Mouse (Mus musculus) liver, postnatal 0 days (tissue): Measurements from ENCODE around the gene Gm28557. TPM values are rescaled to one million over a fixed set of nuclear protein-coding genes. Genes with fewer than 3 reads are reported as not detected.

Experiments used
- ATAC-seq: fragments of 200-750 bp; cut with Nextera tagmentation; 2 replicates; pipeline ENCODE4 v1.8.0; 2017; ENCODE audit warnings: mild to moderate bottlenecking, moderate library complexity
- DNase-seq: peaks from one replicate; pipeline ENCODE4 v3.0.0-alpha.2; 2016
- H3K27ac ChIP-seq: fragments of 300-500 bp; sonication (generic); 2 replicates; pipeline ENCODE4 v1.5.1; 2014; ENCODE audit warnings: antibody characterized with exemption, moderate library complexity, mild to moderate bottlenecking, low read depth
- H3K27me3 ChIP-seq: fragments of 300-500 bp; sonication (generic); 2 replicates; pipeline ENCODE4 v1.6.1; 2014; ENCODE audit warnings: low read length, control low read depth, mixed read lengths; ENCODE audit not compliant: insufficient read depth
- H3K36me3 ChIP-seq: fragments of 300-500 bp; sonication (generic); replicated peaks from 2 replicates; pipeline ENCODE4 v1.6.1; 2014; ENCODE audit warnings: mild to moderate bottlenecking, control low read depth, low read length, moderate library complexity, mixed read lengths; ENCODE audit not compliant: insufficient read depth
- H3K4me1 ChIP-seq: fragments of 300-500 bp; sonication (generic); 2 replicates; pipeline ENCODE4 v1.6.1; 2014; ENCODE audit warnings: antibody characterized with exemption, mild to moderate bottlenecking, control low read depth; ENCODE audit not compliant: insufficient read depth
- H3K4me2 ChIP-seq: fragments of 300-500 bp; sonication (generic); 2 replicates; pipeline ENCODE4 v1.6.1; 2014; ENCODE audit warnings: low read depth, mild to moderate bottlenecking, low read length, moderate library complexity, mixed read lengths
- H3K4me3 ChIP-seq: fragments of 300-500 bp; sonication (generic); 2 replicates; pipeline ENCODE4 v1.5.1; 2014; ENCODE audit warnings: low read depth, low read length
- H3K9ac ChIP-seq: fragments of 300-500 bp; sonication (generic); replicated peaks from 2 replicates; pipeline ENCODE4 v1.6.1; 2014; ENCODE audit warnings: mild to moderate bottlenecking, moderate library complexity
- H3K9me3 ChIP-seq: fragments of 300-500 bp; sonication (generic); 2 replicates; pipeline ENCODE4 v1.6.1; 2016; ENCODE audit warnings: mild to moderate bottlenecking, control low read depth, low read length, mixed read lengths
- CTCF ChIP-seq: sonication (generic); IDR thresholded peaks from 2 replicates; pipeline ENCODE4 v1.5.1; 2016; ENCODE audit warnings: antibody characterized with exemption, low read depth
- EP300 ChIP-seq: IDR thresholded peaks from 2 replicates; pipeline ENCODE4 v1.6.1; 2016; ENCODE audit warnings: antibody characterized with exemption, low read depth, mild to moderate bottlenecking
- WGBS: fragments of 180-500 bp; shearing (Covaris S2); extraction: QIAGEN DNeasy Blood & Tissue Kit; methylation state at CpG from one replicate; pipeline ENCODE4 v1.1.7; 2014; ENCODE audit not compliant: insufficient replicate concordance; 5-methylcytosine and 5-hydroxymethylcytosine counted together
- polyA plus RNA-seq: library from polyadenylated mRNA; unstranded; fragments of >200 nt; fragmentation: Nextera tagmentation; extraction: Ambion mirVana; gene quantifications from 2 replicates; pipeline ENCODE4 v1.2.1, GENCODE M21; 2015

Gm28557 gene
- polyA plus RNA-seq, 1 experiment from 2014 or later, result 2.2 TPM

GRCm38 (mm10) chr13:67060161-67060785 is 48.1 kb downstream of the Gm28557 start:
- DNase-seq (no peak), ATAC-seq (peak; percentile 30)
- H3K9me3 ChIP-seq, result no peaks in the 10 kb centered on the region
- peak overlapping the region; percentile 83 for H3K4me3 ChIP-seq
- H3K9ac ChIP-seq, result peak overlapping the region; percentile 70
- TF ChIP-seq CTCF (no peak), EP300 (no peak)
- WGBS, result 6% methylated on average over 12 of the region's 12 CpGs
- H3K36me3 ChIP-seq, result no peaks in the 10 kb centered on the region
- H3K4me2 ChIP-seq, result peak overlapping the region; percentile 90
- H3K27me3 ChIP-seq, result no peaks in the 10 kb centered on the region
- peak overlapping the region; percentile 90 for H3K27ac ChIP-seq
- H3K4me1 ChIP-seq, result peaks cover 5% of the 10 kb centered on the region; the same call in 1 of the 2 replicates

Other genes with a start within 250 kb of the Gm28557 start
- gene Gm10767, start 203.7 kb downstream of the Gm28557 start, polyA plus RNA-seq, result 0.33 and 0.41 TPM in 2 replicates
- 0.41 and 0.59 TPM in 2 replicates for gene Zfp712, start 47.4 kb downstream of the Gm28557 start, polyA plus RNA-seq
- 0.66 and 0.78 TPM in 2 replicates for gene Zfp708, start 10.6 kb downstream of the Gm28557 start, polyA plus RNA-seq
- 0.13 and 0.18 TPM in 2 replicates for gene Rslcan18, start 7.7 kb upstream of the Gm28557 start, polyA plus RNA-seq
- gene Zfp759, start 13.1 kb upstream of the Gm28557 start, polyA plus RNA-seq, result 0.40 and 0.56 TPM in 2 replicates
- gene Rsl1, start 64.6 kb upstream of the Gm28557 start, polyA plus RNA-seq, result 2.0 and 2.1 TPM in 2 replicates
- 0.43 and 0.53 TPM in 2 replicates for gene Zfp455, start 85.9 kb upstream of the Gm28557 start, polyA plus RNA-seq
- gene Zfp458, start 169.9 kb upstream of the Gm28557 start, polyA plus RNA-seq, result 0.30 and 0.40 TPM in 2 replicates
- 0.19 and 0.39 TPM in 2 replicates for gene Zfp457, start 197.9 kb upstream of the Gm28557 start, polyA plus RNA-seq
- gene Zfp595, start 224.0 kb upstream of the Gm28557 start, polyA plus RNA-seq, result 0.63 and 0.65 TPM in 2 replicates